Mouse (Mus musculus): Measurements from ENCODE around the gene Eprs. TPM values are rescaled to one million over a fixed set of nuclear protein-coding genes. Genes with fewer than 3 reads are reported as not detected.

The Eprs gene
- polyA plus RNA-seq, 1 experiment from 2014 or later, result 55.4 TPM

- DNase-seq (no peak), ATAC-seq (no peak)
- Histone ChIP-seq H3K9ac (replicated peaks) (no peak overlapping the region), H3K36me3 (replicated peaks; ENCODE audit: insufficient read depth, low read length) (peaks cover 15% of the 10 kb centered on the region), H3K27me3 (ENCODE audit: insufficient read depth, low read length) (no peaks in the 10 kb centered on the region), H3K4me3 (ENCODE audit: low read depth, low read length) (no peak overlapping the region), H3K27ac (ENCODE audit: low read depth) (peak overlapping the region; percentile 87; the same call in 1 of the 2 replicates), H3K9me3 (ENCODE audit: low read length) (no peaks in the 10 kb centered on the region), H3K4me2 (ENCODE audit: low read depth, low read length) (peak overlapping the region; percentile 92; the same call in 1 of the 2 replicates), H3K4me1 (ENCODE audit: insufficient read depth) (peaks cover 21% of the 10 kb centered on the region)
- no peak for TF ChIP-seq EP300 (IDR thresholded peaks at IDR 0.05; ENCODE audit: low read depth)
- no peak for TF ChIP-seq CTCF (IDR thresholded peaks at IDR 0.05; ENCODE audit: low read depth)
- WGBS (ENCODE audit: insufficient replicate concordance), result 87% methylated on average over 8 of the region's 8 CpGs
Observed at GRCm38 (mm10) chr1:185329851-185330250, 33.0 kb upstream of the Eprs start.

GRCm38 (mm10) chr1:185331364-185331763, 31.5 kb upstream of the Eprs start:
- Histone ChIP-seq H3K4me1 (ENCODE audit: insufficient read depth) (peaks cover 21% of the 10 kb centered on the region), H3K4me2 (ENCODE audit: low read depth, low read length) (peak overlapping the region; percentile 93), H3K4me3 (ENCODE audit: low read depth, low read length) (peak overlapping the region; percentile 63), H3K27me3 (ENCODE audit: insufficient read depth, low read length) (no peaks in the 10 kb centered on the region), H3K9me3 (ENCODE audit: low read length) (no peaks in the 10 kb centered on the region), H3K36me3 (replicated peaks; ENCODE audit: insufficient read depth, low read length) (peaks cover 9% of the 10 kb centered on the region; the same call in 1 of the 2 replicates), H3K9ac (replicated peaks) (no peak overlapping the region), H3K27ac (ENCODE audit: low read depth) (peak overlapping the region; percentile 80; the same call in 1 of the 2 replicates)
- ATAC-seq, result no peak
- no peak for TF ChIP-seq CTCF (IDR thresholded peaks at IDR 0.05; ENCODE audit: low read depth)
- no peak for TF ChIP-seq EP300 (IDR thresholded peaks at IDR 0.05; ENCODE audit: low read depth)
- 49% methylated on average over 5 of the region's 5 CpGs for WGBS (ENCODE audit: insufficient replicate concordance)
- no peak for DNase-seq

- H3K9me3 ChIP-seq (ENCODE audit: low read length), result no peaks in the 10 kb centered on the region
- TF ChIP-seq EP300 (IDR thresholded peaks at IDR 0.05; ENCODE audit: low read depth), result no peak
- peak within 1 kb of the TSS; percentile 70 for H3K9ac ChIP-seq (replicated peaks)
- peak; percentile 89 for DNase-seq
- H3K4me2 ChIP-seq (ENCODE audit: low read depth, low read length), result peak within 1 kb of the TSS; percentile 93
- H3K27ac ChIP-seq (ENCODE audit: low read depth), result peak within 1 kb of the TSS; percentile 80
- peaks cover 3% of the 10 kb centered on the region; the same call in 1 of the 2 replicates for H3K36me3 ChIP-seq (replicated peaks; ENCODE audit: insufficient read depth, low read length)
- 0% methylated on average over 32 of the region's 32 CpGs for WGBS (ENCODE audit: insufficient replicate concordance)
- peak within 1 kb of the TSS; percentile 63 for H3K4me3 ChIP-seq (ENCODE audit: low read depth, low read length)
- H3K4me1 ChIP-seq (ENCODE audit: insufficient read depth), result peaks cover 24% of the 10 kb centered on the region
- ATAC-seq, result peak; percentile 82
- H3K27me3 ChIP-seq (ENCODE audit: insufficient read depth, low read length), result no peaks in the 10 kb centered on the region
Observed at GRCm38 (mm10) chr1:185331983-185332430, 30.8 kb upstream of the Eprs start, which contains the start of gene Bpnt1. Gene Bpnt1, plus strand, starts transcription at chr1:185332149.

GRCm38 (mm10) chr1:185333651-185334050, 29.2 kb upstream of the Eprs start:
- H3K4me1 ChIP-seq (ENCODE audit: insufficient read depth), result peaks cover 18% of the 10 kb centered on the region
- no peak overlapping the region for H3K4me2 ChIP-seq (ENCODE audit: low read depth, low read length)
- no peak overlapping the region for H3K27ac ChIP-seq (ENCODE audit: low read depth)
- no peaks in the 10 kb centered on the region for H3K27me3 ChIP-seq (ENCODE audit: insufficient read depth, low read length)
- H3K36me3 ChIP-seq (replicated peaks; ENCODE audit: insufficient read depth, low read length), result peaks cover 4% of the 10 kb centered on the region; the same call in 1 of the 2 replicates
- no peaks in the 10 kb centered on the region for H3K9me3 ChIP-seq (ENCODE audit: low read length)
- no peak overlapping the region for H3K9ac ChIP-seq (replicated peaks)
- ATAC-seq (no peak), DNase-seq (no peak)
- no peak overlapping the region for H3K4me3 ChIP-seq (ENCODE audit: low read depth, low read length)
- WGBS (ENCODE audit: insufficient replicate concordance), result 76% methylated on average over 5 of the region's 5 CpGs
- no peak for TF ChIP-seq CTCF (IDR thresholded peaks at IDR 0.05; ENCODE audit: low read depth)
- no peak for TF ChIP-seq EP300 (IDR thresholded peaks at IDR 0.05; ENCODE audit: low read depth)

- TF ChIP-seq EP300 (IDR thresholded peaks at IDR 0.05; ENCODE audit: low read depth) (no peak), CTCF (IDR thresholded peaks at IDR 0.05; ENCODE audit: low read depth) (no peak)
- H3K4me2 ChIP-seq (ENCODE audit: low read depth, low read length), result no peak overlapping the region
- ATAC-seq, result no peak
- peaks cover 18% of the 10 kb centered on the region for H3K4me1 ChIP-seq (ENCODE audit: insufficient read depth)
- no peaks in the 10 kb centered on the region for H3K27me3 ChIP-seq (ENCODE audit: insufficient read depth, low read length)
- H3K36me3 ChIP-seq (replicated peaks; ENCODE audit: insufficient read depth, low read length), result peaks cover 4% of the 10 kb centered on the region; the same call in 1 of the 2 replicates
- no peaks in the 10 kb centered on the region for H3K9me3 ChIP-seq (ENCODE audit: low read length)
- H3K4me3 ChIP-seq (ENCODE audit: low read depth, low read length), result no peak overlapping the region
- H3K9ac ChIP-seq (replicated peaks), result no peak overlapping the region
- 84% methylated on average over 4 of the region's 4 CpGs for WGBS (ENCODE audit: insufficient replicate concordance)
- no peak for DNase-seq
- H3K27ac ChIP-seq (ENCODE audit: low read depth), result no peak overlapping the region
Observed at GRCm38 (mm10) chr1:185334136-185334535, 28.7 kb upstream of the Eprs start.

GRCm38 (mm10) chr1:185335231-185335765, 27.5 kb upstream of the Eprs start:
- Histone ChIP-seq H3K4me1 (ENCODE audit: insufficient read depth) (peaks cover 13% of the 10 kb centered on the region), H3K27ac (ENCODE audit: low read depth) (no peak overlapping the region), H3K4me2 (ENCODE audit: low read depth, low read length) (no peak overlapping the region), H3K4me3 (ENCODE audit: low read depth, low read length) (no peak overlapping the region), H3K9me3 (ENCODE audit: low read length) (no peaks in the 10 kb centered on the region), H3K36me3 (replicated peaks; ENCODE audit: insufficient read depth, low read length) (peaks cover 4% of the 10 kb centered on the region; the same call in 1 of the 2 replicates), H3K27me3 (ENCODE audit: insufficient read depth, low read length) (no peaks in the 10 kb centered on the region), H3K9ac (replicated peaks) (no peak overlapping the region)
- TF ChIP-seq CTCF (IDR thresholded peaks at IDR 0.05; ENCODE audit: low read depth), result no peak
- no peak for TF ChIP-seq EP300 (IDR thresholded peaks at IDR 0.05; ENCODE audit: low read depth)
- no peak for ATAC-seq
- no peak for DNase-seq
- WGBS (ENCODE audit: insufficient replicate concordance), result 71% methylated on average over 6 of the region's 6 CpGs

Data from liver, postnatal 0 days (tissue).